14 mouse cellular contexts compared by ENCODE assay signal in the genomic region with DNA sequence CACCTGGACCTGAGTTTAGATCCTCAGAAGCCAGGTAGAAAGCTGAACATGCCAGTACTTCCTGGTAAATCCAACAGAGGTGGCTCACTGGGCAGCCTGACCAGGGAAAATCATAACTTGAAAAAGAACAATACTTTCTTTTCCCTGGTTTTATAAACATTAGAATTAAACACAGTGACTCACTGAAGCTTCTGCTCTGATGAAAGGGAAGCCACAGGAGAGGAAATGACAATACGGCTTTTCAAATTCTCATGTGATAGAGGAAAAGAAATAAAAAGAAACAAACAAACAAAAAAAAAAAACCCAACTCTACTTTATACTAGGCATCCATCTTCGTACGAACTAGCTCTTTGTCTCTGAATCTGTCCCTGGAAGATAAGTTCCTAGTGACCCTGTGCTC. TPM values are rescaled to one million over a fixed set of nuclear protein-coding genes. Genes with fewer than 3 reads are reported as not detected.
"Had no signal": no experiment of that assay in that cellular context is flagged by ENCODE, and none has a peak within 500 bp of the region (broad histone marks: within the 10 kb centered on the region; RNA-seq: fewer than 3 reads in every experiment).

No protein-coding gene starts in this region.

- H3K4me1 ChIP-seq: limb, embryonic 15.5 days; liver, embryonic 12.5 days; midbrain, embryonic 12.5 days; neural tube, embryonic 15.5 days; stomach, embryonic 15.5 days had no signal

- H3K9ac ChIP-seq: limb, embryonic 15.5 days; liver, embryonic 12.5 days; lung, embryonic 14.5 days; midbrain, embryonic 12.5 days; neural tube, embryonic 15.5 days; stomach, embryonic 15.5 days had no signal

- H3K36me3 ChIP-seq: limb, embryonic 15.5 days; liver, embryonic 12.5 days; midbrain, embryonic 12.5 days; neural tube, embryonic 15.5 days; stomach, embryonic 15.5 days had no signal

- H3K4me2 ChIP-seq: limb, embryonic 15.5 days; liver, embryonic 12.5 days; lung, embryonic 14.5 days; midbrain, embryonic 12.5 days; neural tube, embryonic 15.5 days; stomach, embryonic 15.5 days had no signal

- H3K27me3 ChIP-seq: limb, embryonic 15.5 days; midbrain, embryonic 12.5 days; neural tube, embryonic 15.5 days; stomach, embryonic 15.5 days had no signal

- H3K27ac ChIP-seq: limb, embryonic 15.5 days; liver, embryonic 12.5 days; midbrain, embryonic 12.5 days; neural tube, embryonic 15.5 days; stomach, embryonic 15.5 days had no signal

- ATAC-seq: liver, embryonic 12.5 days; midbrain, embryonic 16.5 days had no signal

- H3K4me3 ChIP-seq: limb, embryonic 15.5 days; liver, embryonic 12.5 days; midbrain, embryonic 12.5 days; neural tube, embryonic 15.5 days; stomach, embryonic 15.5 days had no signal

- DNase-seq: kidney, postnatal 10 days; kidney, postnatal 4 days; lung, embryonic 14.5 days; lung, postnatal 10 days; lung, postnatal 4 days; right cerebral cortex, adult 18-20 months; thymus, adult 2 months had no signal

- H3K9me3 ChIP-seq: limb, embryonic 15.5 days; liver, embryonic 12.5 days; midbrain, embryonic 12.5 days; neural tube, embryonic 15.5 days; stomach, embryonic 15.5 days had no signal

RNA-seq across cellular contexts. Expression of a gene that starts 4.0 kb away (rescaled TPM):
- polyA plus RNA-seq: testis, adult 2 months had no signal
